Mouse (Mus musculus) CH12.LX (cell line): ENCODE results near the gene Sgip1. TPM values are rescaled to one million over a fixed set of nuclear protein-coding genes. Genes with fewer than 3 reads are reported as not detected.

Source experiments
- DNase-seq: peaks from one replicate; pipeline ENCODE4 v3.0.0-alpha.2; 2013; ENCODE audit errors: extremely low read depth
- H3K27ac ChIP-seq: 2 replicates; pipeline ENCODE4 v1.5.1; 2012; ENCODE audit warnings: low read depth, mild to moderate bottlenecking, control low read depth, moderate library complexity; ENCODE audit not compliant: insufficient read depth
- H3K27me3 ChIP-seq: replicated peaks from 2 replicates; pipeline ENCODE3; 2012; ENCODE audit warnings: inconsistent platforms
- H3K36me3 ChIP-seq, 2 experiments: replicated peaks in 1 of 2; 2 replicates each; pipeline versions ENCODE3 to v1.6.1; 2012; ENCODE audit warnings: inconsistent platforms in 1 of 2, low read length in 1 of 2, mild to moderate bottlenecking in 1 of 2, mixed read lengths in 1 of 2, moderate library complexity in 1 of 2; ENCODE audit not compliant: control insufficient read depth in 1 of 2, insufficient read depth in 1 of 2
- H3K4me1 ChIP-seq, 2 experiments: 2 replicates each; pipeline ENCODE4 v1.6.1; 2012; ENCODE audit warnings: inconsistent platforms in 1 of 2, moderate library complexity in 1 of 2; ENCODE audit not compliant: insufficient read depth in 2 of 2, control insufficient read depth in 1 of 2
- H3K4me2 ChIP-seq: 2 replicates; pipeline ENCODE4 v1.6.1; 2012; ENCODE audit warnings: low read depth, mild to moderate bottlenecking, control low read depth; ENCODE audit not compliant: poor library complexity, insufficient read depth, severe bottlenecking
- H3K4me3 ChIP-seq, 3 experiments: fragments of 150-350 bp in 1 of 3; sonication (generic) in 1 of 3; replicated peaks in 1 of 3; 2 replicates each; pipeline versions ENCODE3 to v1.5.1; 2011 to 2012; ENCODE audit warnings: low read depth in 2 of 3, low read length in 2 of 3, mild to moderate bottlenecking in 2 of 3, moderate library complexity in 2 of 3, control low read depth in 1 of 3, improper control_type of control experiment in 1 of 3, inconsistent platforms in 1 of 3, mixed read lengths in 1 of 3; ENCODE audit not compliant: poor library complexity in 1 of 3
- H3K79me2 ChIP-seq: replicated peaks from 2 replicates; pipeline ENCODE4 v1.6.1; 2012; ENCODE audit warnings: mild to moderate bottlenecking, moderate library complexity; ENCODE audit not compliant: control insufficient read depth, poor library complexity, insufficient read depth, severe bottlenecking; ENCODE audit errors: extremely low read depth
- H3K9ac ChIP-seq: 2 replicates; pipeline ENCODE4 v1.6.1; 2012; ENCODE audit warnings: low read depth, mild to moderate bottlenecking, control low read depth, moderate library complexity; ENCODE audit not compliant: insufficient read depth
- H3K9me3 ChIP-seq: replicated peaks from 2 replicates; pipeline ENCODE3; 2012; ENCODE audit warnings: low read length, inconsistent platforms, mixed read lengths
- ETS1 ChIP-seq: conservative IDR thresholded peaks from 2 replicates; pipeline ENCODE4 v1.6.1; 2012; ENCODE audit warnings: low read depth, mild to moderate bottlenecking, inconsistent platforms, low read length, improper control_type of control experiment, moderate library complexity
- GABPA ChIP-seq: IDR thresholded peaks from 2 replicates; pipeline ENCODE4 v1.6.1; 2012; ENCODE audit warnings: low read depth, low read length, improper control_type of control experiment, inconsistent platforms; ENCODE audit not compliant: insufficient replicate concordance
- HCFC1 ChIP-seq: IDR thresholded peaks from 2 replicates; pipeline ENCODE4 v1.6.1; 2012; ENCODE audit warnings: low read depth, mild to moderate bottlenecking, inconsistent platforms, low read length, improper control_type of control experiment
- IRF4 ChIP-seq: IDR thresholded peaks from 2 replicates; pipeline ENCODE4 v1.6.1; 2014; ENCODE audit warnings: low read depth, mild to moderate bottlenecking, inconsistent platforms, low read length, improper control_type of control experiment
- JUN ChIP-seq: IDR thresholded peaks from 2 replicates; pipeline ENCODE4 v1.6.1; 2011; ENCODE audit warnings: low read depth, mild to moderate bottlenecking, low read length, improper control_type of control experiment, moderate library complexity; ENCODE audit not compliant: insufficient read depth
- JUND ChIP-seq: conservative IDR thresholded peaks from 2 replicates; pipeline ENCODE4 v1.6.1; 2011; ENCODE audit warnings: low read depth, low read length, improper control_type of control experiment
- MXI1 ChIP-seq: IDR thresholded peaks from 2 replicates; pipeline ENCODE4 v1.6.1; 2011; ENCODE audit warnings: mild to moderate bottlenecking, low read depth, low read length, improper control_type of control experiment
- POLR2AphosphoS2 ChIP-seq: IDR thresholded peaks from 2 replicates; pipeline ENCODE4 v1.6.1; 2011; ENCODE audit warnings: low read depth, low read length, improper control_type of control experiment
- RAD21 ChIP-seq: IDR thresholded peaks from 2 replicates; pipeline ENCODE4 v1.6.1; 2011; ENCODE audit warnings: low read depth, mild to moderate bottlenecking, low read length, improper control_type of control experiment, moderate library complexity
- SMC3 ChIP-seq: IDR thresholded peaks from 2 replicates; pipeline ENCODE4 v1.6.1; 2011; ENCODE audit warnings: low read depth, low read length, improper control_type of control experiment
- TBP ChIP-seq: conservative IDR thresholded peaks from 2 replicates; pipeline ENCODE4 v1.6.1; 2011; ENCODE audit warnings: low read depth, low read length, improper control_type of control experiment
- ZKSCAN1 ChIP-seq: IDR thresholded peaks from 2 replicates; pipeline ENCODE4 v1.6.1; 2012; ENCODE audit warnings: low read depth, inconsistent platforms, low read length, improper control_type of control experiment, borderline replicate concordance
- ZNF384 ChIP-seq: IDR thresholded peaks from 2 replicates; pipeline ENCODE4 v1.6.1; 2012; ENCODE audit warnings: low read depth, low read length, improper control_type of control experiment, inconsistent platforms
- dilution Hi-C: fragments of 300-500 bp; cut with MboI; formaldehyde crosslinking; loops from 2 replicates; pipeline ENCODE4 v1.14.3; 2020; ENCODE audit warnings: low sequenced_read_pairs; ENCODE audit not compliant: extremely low pct_unique_long_range_greater_than_20kb, extremely low pct_ligation_motif_present
- in situ Hi-C: fragments of 300-500 bp; cut with MboI; formaldehyde crosslinking; loops from 3 replicates; pipeline ENCODE4 v1.14.3; 2019; ENCODE audit warnings: low sequenced_read_pairs, low pct_ligation_motif_present, low pct_unique_long_range_greater_than_20kb, mixed read lengths
- polyA plus RNA-seq: library from polyadenylated mRNA; unstranded; fragments of >175 nt; gene quantifications from 2 replicates; pipeline ENCODE4 v1.2.1, GENCODE M21; 2012; ENCODE audit warnings: low read depth; ENCODE audit not compliant: insufficient read length
- total RNA-seq, 2 experiments: library from RNA; depleted of rRNA; stranded (reverse); fragments of 300-350 nt in 1 of 2; fragments of >200 nt in 1 of 2; gene quantifications; 2 replicates each; pipeline ENCODE4 v1.2.3; 2012 to 2014

The Sgip1 gene
- total and polyA plus RNA-seq, 3 experiments = 0.07 to 0.39 (median 0.21) TPM

DNA sequence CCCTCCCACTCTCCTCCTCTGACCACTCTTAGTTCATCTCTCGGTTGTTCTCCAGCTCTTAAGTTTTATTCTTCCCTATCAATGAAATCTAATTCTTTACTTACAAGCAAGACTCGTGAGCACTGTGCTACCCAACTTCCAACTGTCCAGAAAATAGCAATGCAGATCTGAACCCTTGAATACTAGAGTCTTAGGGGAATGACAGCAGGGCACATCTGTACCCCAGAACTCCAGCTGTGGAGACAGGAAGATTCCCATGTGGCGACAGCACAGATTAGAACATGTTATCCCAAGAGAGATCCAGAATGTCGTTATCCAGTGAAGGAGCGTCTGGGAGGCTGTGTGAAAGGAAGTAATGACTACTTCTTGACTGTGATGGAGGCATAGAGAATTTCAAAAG is 265.2 kb downstream of the Sgip1 start:
- Histone ChIP-seq H3K36me3 (no peaks in the 10 kb centered on the region), H3K4me1 (peaks cover 2 to 4% of the 10 kb centered on the region in 2 experiments; a peak in 2 of 4 replicates), H3K9ac (no peak overlapping the region), H3K27ac (no peak overlapping the region), H3K4me2 (no peak overlapping the region), H3K4me3 (no peak overlapping the region), H3K27me3 (no peaks in the 10 kb centered on the region), H3K79me2 (no peaks in the 10 kb centered on the region), H3K9me3 (no peaks in the 10 kb centered on the region)
- no peak for DNase-seq
- TF ChIP-seq RAD21 (no peak), ZNF384 (no peak), POLR2AphosphoS2 (no peak), SMC3 (no peak), IRF4 (no peak), GABPA (no peak), ETS1 (no peak), ZKSCAN1 (no peak)
- in situ Hi-C loops (no loop called here), dilution Hi-C loops (no loop called here)

DNA sequence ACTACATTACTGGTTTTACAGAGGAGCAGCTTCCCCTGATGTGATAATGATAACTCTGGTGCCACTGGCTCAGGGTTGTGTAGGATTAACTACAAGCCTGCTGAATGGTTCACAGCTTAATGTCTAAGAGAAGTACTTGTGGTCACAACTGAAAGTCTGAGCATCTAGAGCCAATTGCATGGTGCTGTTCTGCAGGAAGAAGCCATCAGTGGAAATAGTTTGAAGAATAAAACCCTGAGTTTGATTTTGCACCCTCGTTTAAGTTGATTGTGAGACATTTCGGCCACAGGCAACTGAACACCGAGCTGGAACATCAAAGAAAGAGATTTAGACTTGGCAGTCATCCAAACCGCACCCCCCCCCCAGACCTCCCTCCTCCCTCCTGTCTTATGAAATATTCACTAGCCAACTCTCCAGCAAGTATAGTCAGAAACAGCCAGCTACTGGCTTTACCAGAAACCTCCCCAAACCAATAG is 265.9 kb downstream of the Sgip1 start:
- dilution Hi-C loops (no loop called here), in situ Hi-C loops (no loop called here)
- no peak overlapping the region for H3K9ac ChIP-seq
- H3K4me3 ChIP-seq = no peak overlapping the region
- no peak overlapping the region for H3K27ac ChIP-seq
- no peak overlapping the region for H3K4me2 ChIP-seq
- H3K36me3 ChIP-seq = no peaks in the 10 kb centered on the region
- TF ChIP-seq HCFC1 (no peak), TBP (no peak)
- H3K4me1 ChIP-seq = peaks cover 2 to 4% of the 10 kb centered on the region in 2 experiments; a peak in 2 of 4 replicates
- no peaks in the 10 kb centered on the region for H3K9me3 ChIP-seq
- no peak for DNase-seq
- H3K79me2 ChIP-seq = no peaks in the 10 kb centered on the region
- no peaks in the 10 kb centered on the region for H3K27me3 ChIP-seq

GRCm38 (mm10) chr4:103010734-103011133 is 269.6 kb downstream of the Sgip1 start:
- DNase-seq = no peak
- in situ Hi-C loops = no loop called here
- H3K27me3 ChIP-seq = no peaks in the 10 kb centered on the region
- no peak for TF ChIP-seq JUND
- no peak for TF ChIP-seq MXI1
- TF ChIP-seq JUN = no peak
- H3K4me3 ChIP-seq = no peak overlapping the region
- no peak overlapping the region for H3K9ac ChIP-seq
- H3K4me1 ChIP-seq = peaks cover 2 to 4% of the 10 kb centered on the region in 2 experiments; a peak in 2 of 4 replicates
- no peak overlapping the region for H3K4me2 ChIP-seq
- no peaks in the 10 kb centered on the region for H3K79me2 ChIP-seq
- H3K36me3 ChIP-seq = no peaks in the 10 kb centered on the region
- dilution Hi-C loops = no loop called here
- no peaks in the 10 kb centered on the region for H3K9me3 ChIP-seq
- no peak overlapping the region for H3K27ac ChIP-seq
